Comparison of ENCODE assay signal across 15 mouse cellular contexts in genomic region chr2:26313394-26313793, GRCm38 (mm10). TPM values are rescaled to one million over a fixed set of nuclear protein-coding genes. Genes with fewer than 3 reads are reported as not detected.
DNase-seq lines count a peak whose midpoint lies in the region; ATAC-seq and TF ChIP-seq lines count a peak whose summit lies in the region.
"Had no signal": no experiment of that assay in that cellular context is flagged by ENCODE, and none has a peak within 500 bp of the region (broad histone marks: within the 10 kb centered on the region; RNA-seq: fewer than 3 reads in every experiment).

No protein-coding gene starts in this region.

- no peaks in the 10 kb centered on the region for H3K36me3 ChIP-seq in heart, embryonic 15.5 days
- no peaks in the 10 kb centered on the region for H3K36me3 ChIP-seq in lung, postnatal 0 days (ENCODE audit: insufficient read depth, low read length)
- H3K36me3 ChIP-seq in limb, embryonic 11.5 days (ENCODE audit: control insufficient read depth, insufficient read depth, low read length): no peaks in the 10 kb centered on the region; the same call in 1 of the 2 replicates
- H3K36me3 ChIP-seq: liver, embryonic 15.5 days had no signal

- H3K4me1 ChIP-seq in cerebellum, adult 2 months (ENCODE audit: control insufficient read depth, insufficient read depth, low read length): peaks cover 49% of the 10 kb centered on the region
- H3K4me1 ChIP-seq in heart, embryonic 15.5 days (replicated peaks): peaks cover 62% of the 10 kb centered on the region
- peaks cover 24% of the 10 kb centered on the region for H3K4me1 ChIP-seq in lung, postnatal 0 days (ENCODE audit: insufficient read depth, low read depth, low read length)
- peaks cover 39% of the 10 kb centered on the region for H3K4me1 ChIP-seq in limb, embryonic 11.5 days (ENCODE audit: control insufficient read depth, insufficient read depth, low read length)

- DNase-seq in cerebellum, adult 2 months: peak in 1 of 2 experiments; percentile 31
- no peak for DNase-seq in cerebellum, postnatal 36 days
- DNase-seq in heart, adult 9 months (ENCODE audit: low spot score in 2 of 2): no peak
- DNase-seq in lung, postnatal 0 days (ENCODE audit: low spot score): no peak
- DNase-seq in lung, adult 18-20 months: no peak
- DNase-seq in limb, embryonic 11.5 days (ENCODE audit: low spot score): no peak
- DNase-seq in retina, postnatal 1 day: no peak
- DNase-seq: kidney, adult 11 months; right cerebral cortex, postnatal 25 days; thymus, postnatal 25 days had no signal

- H3K9me3 ChIP-seq in heart, embryonic 15.5 days (replicated peaks): no peaks in the 10 kb centered on the region
- H3K9me3 ChIP-seq in lung, postnatal 0 days (ENCODE audit: low read length): no peaks in the 10 kb centered on the region
- no peaks in the 10 kb centered on the region for H3K9me3 ChIP-seq in limb, embryonic 11.5 days (ENCODE audit: control insufficient read depth, low read length)
- H3K9me3 ChIP-seq: liver, embryonic 15.5 days had no signal

- no peak for TF ChIP-seq CTCF in cerebellum, adult 2 months (IDR thresholded peaks at IDR 0.05; ENCODE audit: borderline replicate concordance, insufficient read depth, low read depth, low read length)
- no peak for TF ChIP-seq CTCF in lung, postnatal 0 days (IDR thresholded peaks at IDR 0.05)

- no peak overlapping the region for H3K4me3 ChIP-seq in cerebellum, adult 2 months (replicated peaks; ENCODE audit: insufficient read depth, low read depth, low read length)
- no peak overlapping the region for H3K4me3 ChIP-seq in heart, embryonic 15.5 days
- H3K4me3 ChIP-seq in lung, postnatal 0 days (ENCODE audit: low read depth, low read length): no peak overlapping the region
- no peak overlapping the region for H3K4me3 ChIP-seq in limb, embryonic 11.5 days (ENCODE audit: low read depth, low read length)
- H3K4me3 ChIP-seq: heart, adult 2 months; liver, embryonic 15.5 days had no signal

- peak overlapping the region; percentile 98 for H3K27ac ChIP-seq in cerebellum, adult 2 months (ENCODE audit: insufficient read depth, low read length)
- peak overlapping the region; percentile 96 for H3K27ac ChIP-seq in heart, embryonic 15.5 days
- peak overlapping the region; percentile 92 for H3K27ac ChIP-seq in lung, postnatal 0 days (ENCODE audit: low read length)
- H3K27ac ChIP-seq in limb, embryonic 11.5 days (replicated peaks; ENCODE audit: low read depth, low read length): peak overlapping the region; percentile 94; the same call in 1 of the 2 replicates
- H3K27ac ChIP-seq: liver, embryonic 15.5 days had no signal

- no peak overlapping the region for H3K4me2 ChIP-seq in heart, embryonic 15.5 days
- no peak overlapping the region for H3K4me2 ChIP-seq in lung, postnatal 0 days (replicated peaks; ENCODE audit: low read depth, low read length)
- no peak overlapping the region for H3K4me2 ChIP-seq in limb, embryonic 11.5 days (ENCODE audit: low read depth, severe bottlenecking)
- H3K4me2 ChIP-seq: hindbrain, embryonic 14.5 days; liver, embryonic 15.5 days had no signal

- 43% methylated on average over 1 of the region's 1 CpGs for WGBS in cerebellum, adult 2 months
- WGBS in heart, embryonic 15.5 days: 90% methylated on average over 1 of the region's 1 CpGs
- 86% methylated on average over 1 of the region's 1 CpGs for WGBS in lung, postnatal 0 days
- WGBS in limb, embryonic 11.5 days: 89% methylated on average over 1 of the region's 1 CpGs

- no peak for TF ChIP-seq POLR2A in cerebellum, adult 2 months (IDR thresholded peaks at IDR 0.05; ENCODE audit: borderline replicate concordance, insufficient read depth, low read length)

- H3K27me3 ChIP-seq in cerebellum, adult 2 months (ENCODE audit: control insufficient read depth, insufficient read depth, low read length): no peaks in the 10 kb centered on the region
- H3K27me3 ChIP-seq in heart, embryonic 15.5 days: no peaks in the 10 kb centered on the region
- no peaks in the 10 kb centered on the region for H3K27me3 ChIP-seq in lung, postnatal 0 days (replicated peaks; ENCODE audit: insufficient read depth, low read length)
- no peaks in the 10 kb centered on the region for H3K27me3 ChIP-seq in limb, embryonic 11.5 days (ENCODE audit: control insufficient read depth, insufficient read depth, low read length)

- TF ChIP-seq EP300 in lung, postnatal 0 days (IDR thresholded peaks at IDR 0.05): no peak

- no peak overlapping the region for H3K9ac ChIP-seq in heart, embryonic 15.5 days
- no peak overlapping the region for H3K9ac ChIP-seq in lung, postnatal 0 days (replicated peaks; ENCODE audit: low read depth)
- no peak overlapping the region for H3K9ac ChIP-seq in limb, embryonic 11.5 days (ENCODE audit: low read length)
- H3K9ac ChIP-seq: hindbrain, embryonic 14.5 days; liver, embryonic 15.5 days had no signal

- ATAC-seq in heart, embryonic 15.5 days (replicated peaks; ENCODE audit: insufficient number of reproducible peaks, insufficient read depth, low FRiP score, low read depth): no peak
- no peak for ATAC-seq in lung, postnatal 0 days
- ATAC-seq in limb, embryonic 11.5 days (ENCODE audit: insufficient number of reproducible peaks, low FRiP score, low TSS enrichment, low read depth): no peak

RNA-seq across cellular contexts. Expression of gene Gpsm1, which starts 1.9 kb away (rescaled TPM):
- polyA plus RNA-seq in cerebellum, adult 2 months (2012; rRNA removed): 126 and 137 TPM in 2 replicates
- 64.4 and 71.6 TPM in 2 replicates for polyA plus RNA-seq in heart, embryonic 15.5 days (2015; fragmentation: Nextera tagmentation; extraction: Ambion mirVana)
- polyA plus RNA-seq in lung, postnatal 0 days (2015; fragmentation: Nextera tagmentation; extraction: Ambion mirVana): 29.0 and 33.0 TPM in 2 replicates
- polyA plus RNA-seq in limb, embryonic 11.5 days (2014; fragmentation: Nextera tagmentation; extraction: Ambion mirVana): 37.4 and 47.1 TPM in 2 replicates

RNA-seq across cellular contexts. Expression of gene Ccdc187, which starts 19.0 kb away (rescaled TPM):
- polyA plus RNA-seq in cerebellum, adult 2 months (2012; rRNA removed): 2.7 and 3.0 TPM in 2 replicates
- 0.08 and 0.15 TPM in 2 replicates for polyA plus RNA-seq in heart, embryonic 15.5 days (2015; fragmentation: Nextera tagmentation; extraction: Ambion mirVana)
- polyA plus RNA-seq in lung, postnatal 0 days (2015; fragmentation: Nextera tagmentation; extraction: Ambion mirVana): 0.61 and 0.77 TPM in 2 replicates
- polyA plus RNA-seq in limb, embryonic 11.5 days (2014; fragmentation: Nextera tagmentation; extraction: Ambion mirVana): not detected in 2 replicates
- polyA plus RNA-seq: activated CD4-positive, CD25-positive, alpha-beta regulatory T cell, adult 4 months had no signal

RNA-seq across cellular contexts. Expression of gene Dnlz, which starts 38.5 kb away (rescaled TPM):
- 32.6 and 34.9 TPM in 2 replicates for polyA plus RNA-seq in cerebellum, adult 2 months (2012; rRNA removed)
- 22.1 and 27.9 TPM in 2 replicates for polyA plus RNA-seq in heart, embryonic 15.5 days (2015; fragmentation: Nextera tagmentation; extraction: Ambion mirVana)
- 14.2 and 15.5 TPM in 2 replicates for polyA plus RNA-seq in lung, postnatal 0 days (2015; fragmentation: Nextera tagmentation; extraction: Ambion mirVana)
- 31.0 and 31.6 TPM in 2 replicates for polyA plus RNA-seq in limb, embryonic 11.5 days (2014; fragmentation: Nextera tagmentation; extraction: Ambion mirVana)

RNA-seq across cellular contexts. Expression of gene Card9, which starts 47.3 kb away (rescaled TPM):
- polyA plus RNA-seq in cerebellum, adult 2 months (2012; rRNA removed): 5.7 and 6.2 TPM in 2 replicates
- 0.60 and 1.7 TPM in 2 replicates for polyA plus RNA-seq in heart, embryonic 15.5 days (2015; fragmentation: Nextera tagmentation; extraction: Ambion mirVana)
- 9.9 and 10.9 TPM in 2 replicates for polyA plus RNA-seq in lung, postnatal 0 days (2015; fragmentation: Nextera tagmentation; extraction: Ambion mirVana)
- polyA plus RNA-seq in limb, embryonic 11.5 days (2014; fragmentation: Nextera tagmentation; extraction: Ambion mirVana): 1.0 and 1.1 TPM in 2 replicates
